Mouse (Mus musculus) adipocyte (in vitro differentiated cells): ENCODE measurements around the gene Akap6.

Source experiments
- DNase-seq: peaks from one replicate; pipeline ENCODE4 v3.0.0-alpha.2; 2016; ENCODE audit warnings: low spot score

Akap6 gene

DNA sequence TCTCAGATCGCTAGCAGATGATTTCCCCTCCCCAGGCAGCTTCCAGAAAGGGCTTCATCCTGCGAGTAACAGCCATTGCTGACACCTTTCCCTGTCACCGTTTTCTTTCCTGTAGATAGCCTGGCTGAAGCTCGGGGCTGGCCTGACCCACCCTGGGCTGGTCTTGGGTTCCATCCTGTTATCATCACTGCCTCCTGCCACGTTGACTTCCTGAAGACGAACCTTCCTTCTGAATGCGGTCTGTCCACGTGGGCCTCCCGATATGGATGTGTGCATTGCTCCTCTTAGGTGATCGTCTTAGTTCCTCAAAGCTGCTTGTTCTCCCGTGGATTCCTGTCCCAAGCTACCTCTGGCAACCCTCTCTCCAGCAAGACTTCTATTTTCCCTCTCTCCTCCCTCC is 448.5 kb downstream of the Akap6 start:
- no peak for DNase-seq

DNA sequence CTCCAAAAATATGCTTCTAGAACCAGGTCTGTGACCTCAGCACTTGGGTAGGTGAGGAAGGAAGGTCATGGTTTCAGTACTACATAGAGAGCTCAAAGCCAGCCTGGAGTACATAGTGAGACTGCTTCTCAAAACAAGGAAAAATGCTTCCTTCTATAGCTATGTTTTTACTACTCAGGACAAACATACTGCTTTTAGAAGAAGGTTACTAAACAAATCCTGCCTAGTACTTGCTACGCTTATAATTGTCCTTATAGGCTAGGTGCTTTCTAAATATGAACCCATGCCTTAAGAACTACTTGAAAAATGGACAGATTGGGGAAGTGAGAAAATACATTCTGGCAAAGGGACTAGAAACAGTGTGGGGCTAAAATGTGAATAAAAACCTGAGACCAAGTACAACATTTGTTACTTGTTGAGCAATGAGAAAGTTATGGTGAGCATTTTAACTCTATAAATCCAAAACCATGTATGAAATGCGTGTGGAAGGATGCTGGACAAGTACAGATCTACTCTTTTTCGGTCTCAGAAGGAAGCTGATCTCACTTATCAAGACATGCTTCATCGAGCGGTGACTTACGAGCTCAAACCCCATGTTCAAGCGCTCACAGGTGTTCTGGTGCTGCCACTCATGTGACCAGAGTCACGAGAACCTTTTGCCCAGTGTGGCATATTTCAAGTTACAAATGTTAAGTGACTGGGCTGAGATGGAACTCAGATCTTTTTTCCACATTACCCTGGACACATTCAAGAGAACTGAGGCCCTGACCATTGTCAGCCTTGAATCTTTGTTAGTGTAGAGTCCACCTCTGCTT is 469.2 kb downstream of the Akap6 start:
- DNase-seq = no peak

- DNase-seq = no peak
These were observed 492.3 kb downstream of the Akap6 start for GRCm38 (mm10) chr12:53191435-53191834.

GRCm38 (mm10) chr12:53193664-53194063 is 494.5 kb downstream of the Akap6 start:
- no peak for DNase-seq
